Mouse (Mus musculus) E14TG2a.4 (cell line): ENCODE results near the gene Dusp22.

Experiments
- CTCF ChIP-seq: conservative IDR thresholded peaks from 2 replicates; pipeline ENCODE4 v1.5.1; 2014; ENCODE audit warnings: low read length
- POU5F1 ChIP-seq: IDR thresholded peaks from 2 replicates; pipeline ENCODE4 v1.6.1; 2014; ENCODE audit warnings: low read length, borderline replicate concordance

DNA sequence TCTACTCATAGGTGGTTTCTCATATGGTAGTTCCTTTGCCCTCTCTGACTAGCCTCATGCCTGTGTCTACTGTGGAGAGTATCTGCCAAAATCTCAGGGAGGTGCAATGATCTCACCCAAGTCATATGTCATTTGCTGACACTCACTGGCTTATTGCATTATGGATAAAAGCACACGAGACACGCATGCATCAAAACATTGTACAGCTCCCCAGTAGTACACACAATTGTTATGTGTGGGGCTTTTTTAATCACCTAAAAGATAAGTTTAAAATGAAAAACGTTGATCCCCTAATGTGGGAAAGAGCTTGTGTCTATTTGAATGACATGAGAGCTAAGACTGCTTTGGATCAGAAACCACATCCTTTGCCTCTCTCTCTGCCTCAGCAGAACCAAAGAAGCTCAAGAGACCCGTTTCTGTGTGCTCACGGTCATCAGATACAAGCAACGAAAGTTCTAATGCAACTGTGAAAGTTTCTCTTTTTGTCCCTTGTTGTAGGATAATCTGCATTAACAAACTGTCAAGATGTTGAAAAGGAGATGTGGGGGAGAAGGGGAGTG lies 82.7 kb downstream of the Dusp22 start:
- TF ChIP-seq POU5F1 (no peak), CTCF (no peak)
